Mouse (Mus musculus): ENCODE measurements around the gene Ninj2.

Ninj2 gene

DNA sequence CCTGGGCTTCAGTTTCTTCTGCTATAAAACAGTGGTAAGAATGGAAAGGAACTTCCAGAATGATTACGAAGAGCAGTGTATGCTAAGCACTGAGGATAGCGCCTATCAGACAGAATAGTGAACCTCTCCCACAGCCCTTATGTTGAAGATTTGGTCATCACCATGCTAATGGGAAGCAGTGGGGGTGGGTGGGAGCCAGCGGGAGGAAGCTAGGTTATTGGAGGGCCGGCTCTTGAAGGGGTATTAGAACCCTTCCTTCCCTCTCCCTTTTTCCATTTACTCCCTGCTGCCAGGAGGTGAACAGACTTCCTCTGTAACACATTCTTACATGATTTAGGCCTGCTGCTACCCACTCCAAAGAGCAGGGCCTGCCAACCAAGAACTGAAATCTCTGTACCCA lies 1.2 kb upstream of the Ninj2 start:
- intact Hi-C loops (cut with DNase I), result no loop called here

DNA sequence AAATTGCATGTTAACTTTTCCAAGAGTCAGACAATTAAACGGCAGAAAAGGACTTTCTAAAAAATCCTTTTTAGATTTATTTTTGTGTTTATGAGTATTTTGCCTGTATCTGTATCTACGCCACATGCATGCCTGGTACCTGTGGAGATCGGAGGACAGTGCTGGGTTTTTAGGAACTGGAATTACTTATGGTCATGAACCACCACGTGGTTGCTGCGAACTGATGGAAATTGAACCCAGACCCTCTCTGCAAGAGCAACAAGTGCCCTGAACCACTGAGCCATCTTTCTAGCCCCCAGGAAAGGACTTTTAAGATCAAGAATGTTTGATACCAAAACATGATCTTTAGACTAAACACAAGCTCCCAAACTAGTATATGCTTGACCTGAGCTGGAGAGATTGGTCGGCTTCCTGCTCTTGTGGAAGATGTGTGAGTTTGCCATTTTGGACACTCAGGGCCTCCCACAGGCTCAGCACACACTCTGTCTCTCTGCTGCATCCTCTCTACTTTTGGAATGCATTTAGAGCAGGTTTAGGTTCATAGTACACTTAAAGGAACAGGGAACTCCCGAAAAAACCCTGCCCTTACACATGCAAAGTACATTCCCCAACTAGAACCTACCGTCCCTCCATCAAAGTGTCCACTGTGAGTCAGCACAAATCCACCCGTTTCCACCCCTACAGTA lies 1.1 kb downstream of the Ninj2 start:
- intact Hi-C loops (cut with DNase I), result no loop called here

DNA sequence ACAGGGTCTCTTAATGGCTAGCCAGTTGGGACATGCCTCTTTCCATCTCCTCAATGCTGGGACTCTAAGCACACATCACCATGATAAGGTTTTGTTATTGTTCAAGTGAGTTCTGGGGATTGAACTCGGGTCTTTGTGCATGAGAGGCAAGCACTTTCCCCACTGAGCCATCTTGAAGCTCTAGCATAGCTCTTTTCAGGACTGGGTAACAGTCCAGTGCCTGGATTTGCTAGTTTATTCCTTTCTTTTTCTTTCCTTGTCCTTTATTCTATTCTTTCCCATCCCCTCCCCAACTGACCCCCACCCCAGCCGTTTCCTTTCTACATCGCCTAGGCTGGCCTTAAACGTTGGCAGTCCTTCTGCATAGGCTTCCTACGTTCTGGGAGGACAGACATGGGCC lies 1.9 kb downstream of the Ninj2 start:
- intact Hi-C loops (cut with DNase I), result no loop called here

DNA sequence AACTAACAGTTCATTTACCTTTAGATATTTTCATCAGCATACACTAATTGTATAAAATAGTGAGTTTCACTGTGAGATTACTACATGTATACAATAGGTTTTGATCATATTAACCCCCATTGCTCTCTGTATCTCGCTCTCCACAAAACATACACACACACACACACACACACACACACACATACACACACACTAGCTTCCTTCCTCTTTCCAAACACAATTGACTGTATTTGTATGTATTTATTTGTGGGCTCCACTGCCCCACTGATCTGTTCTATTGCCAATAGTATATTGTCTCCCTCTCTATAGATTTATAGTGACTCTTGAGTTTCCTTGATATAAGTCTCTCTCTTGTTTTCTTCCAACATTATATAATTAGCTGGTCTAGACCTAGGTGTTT lies 2.4 kb downstream of the Ninj2 start:
- intact Hi-C loops (cut with DNase I), result no loop called here

DNA sequence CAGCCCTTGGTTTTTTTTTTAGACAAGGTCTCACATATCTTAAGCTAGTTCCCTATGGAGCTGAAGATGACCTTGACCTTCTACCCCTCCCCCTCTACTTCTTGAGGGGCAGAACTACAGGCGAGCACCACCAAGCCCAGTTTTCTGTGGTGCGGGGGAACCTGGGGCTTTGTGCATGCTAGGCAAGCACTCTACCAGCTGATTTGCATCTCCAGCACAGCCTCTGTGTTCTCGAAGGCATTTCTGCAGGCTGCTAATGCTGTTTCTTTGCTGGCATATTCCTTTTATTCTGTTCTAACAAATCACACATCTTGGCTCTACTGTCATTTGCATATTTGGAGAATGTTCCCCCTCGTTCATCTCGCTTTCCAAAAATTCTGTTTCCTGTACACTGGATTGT lies 6.2 kb downstream of the Ninj2 start:
- intact Hi-C loops (cut with DNase I), result no loop called here

DNA sequence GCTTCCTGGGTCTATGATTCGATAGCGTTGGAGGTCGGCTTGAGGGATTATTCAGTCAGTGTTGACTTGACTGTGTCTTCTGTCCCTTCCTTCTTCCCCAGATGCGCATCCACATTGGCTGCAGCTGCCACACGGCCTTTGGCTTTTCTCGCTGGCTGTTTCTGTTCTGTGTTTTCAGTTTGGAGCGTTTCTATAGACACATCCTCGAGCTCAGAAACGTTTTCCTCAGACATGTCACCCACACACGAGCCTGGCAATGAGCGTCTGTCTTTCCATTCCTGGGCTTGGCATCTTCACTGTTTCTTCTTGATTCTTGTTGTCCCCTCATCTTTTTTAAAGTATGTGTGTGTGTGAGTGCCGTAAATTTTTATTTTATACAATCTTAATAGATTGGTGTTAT lies 8.1 kb downstream of the Ninj2 start:
- intact Hi-C loops (cut with DNase I), result no loop called here

DNA sequence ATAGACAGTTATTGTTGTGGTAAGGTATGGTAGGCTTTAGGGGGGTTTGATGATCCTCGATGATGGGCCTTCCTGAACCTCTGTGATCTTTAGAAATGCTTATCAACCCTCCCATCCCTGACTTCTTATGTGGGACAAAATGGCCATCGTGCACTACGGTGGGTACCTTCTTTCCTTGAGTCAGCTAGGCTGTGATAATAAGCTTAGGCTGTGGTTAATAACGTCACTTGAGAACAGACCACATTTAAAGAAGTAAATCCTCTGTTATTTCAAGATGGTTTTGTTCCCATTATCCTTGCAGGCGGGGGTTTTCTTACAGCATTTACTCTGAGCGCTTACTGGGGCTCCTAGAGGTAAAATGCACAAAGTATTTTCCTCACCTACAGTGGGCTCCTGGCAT lies 8.8 kb downstream of the Ninj2 start:
- intact Hi-C loops (cut with DNase I), result no loop called here

DNA sequence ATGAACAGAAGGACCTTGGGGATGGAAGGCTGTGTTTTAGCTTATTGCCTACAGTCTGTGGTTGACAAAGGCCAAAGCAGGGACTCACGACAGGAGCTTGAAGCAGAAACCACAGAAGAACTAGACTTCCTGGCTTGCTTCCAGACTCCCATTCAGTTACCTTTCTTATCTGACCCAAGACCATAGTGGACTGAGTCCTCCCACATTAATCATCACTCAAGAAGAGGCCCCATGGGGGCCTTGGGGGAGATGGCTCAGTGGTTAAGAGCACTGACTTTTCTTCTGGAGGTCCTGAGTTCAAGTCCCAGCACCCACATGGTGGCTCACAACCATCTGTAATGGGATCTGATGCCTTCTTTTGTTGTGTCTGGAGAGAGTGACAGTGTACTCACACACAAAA lies 10.0 kb downstream of the Ninj2 start:
- intact Hi-C loops (cut with DNase I), result no loop called here

DNA sequence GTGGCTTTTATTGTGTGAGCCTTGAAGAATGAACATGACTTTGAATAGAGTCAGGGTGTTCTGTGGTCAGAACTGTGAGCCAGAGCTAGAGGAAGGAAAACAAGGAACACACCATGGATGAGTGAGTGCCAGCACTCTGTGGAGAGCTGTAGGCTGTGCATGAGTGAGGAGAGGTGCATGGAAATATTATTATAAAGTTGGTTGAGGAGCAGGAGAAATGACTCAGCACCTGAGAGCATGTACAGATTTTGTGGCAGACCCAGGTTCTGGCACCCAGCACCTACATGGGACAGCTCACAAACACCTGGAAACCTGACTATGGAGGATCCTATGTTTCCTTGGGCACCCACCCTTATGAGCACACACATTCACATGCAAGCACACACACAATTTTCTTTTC lies 11.9 kb downstream of the Ninj2 start:
- intact Hi-C loops (cut with DNase I), result no loop called here

DNA sequence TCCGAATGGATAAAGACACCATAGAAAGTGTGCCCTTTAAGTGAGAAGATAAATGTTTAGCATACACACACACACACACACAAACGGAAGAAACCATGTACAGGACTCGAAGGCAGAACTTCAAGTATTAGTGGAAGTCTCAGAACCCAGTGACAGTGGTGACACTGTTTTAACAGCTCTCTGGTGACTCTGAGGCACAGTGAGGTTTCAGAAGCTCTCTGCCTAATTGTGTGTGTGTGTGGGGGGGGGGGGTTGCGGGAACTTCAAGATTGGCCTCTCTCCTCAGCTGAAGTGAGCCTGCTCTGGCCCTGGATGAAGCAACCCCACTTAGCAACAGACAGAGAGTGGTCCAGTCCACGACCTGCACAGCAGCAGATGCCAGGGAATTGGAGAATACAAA lies 14.4 kb downstream of the Ninj2 start:
- intact Hi-C loops (cut with DNase I), result no loop called here

DNA sequence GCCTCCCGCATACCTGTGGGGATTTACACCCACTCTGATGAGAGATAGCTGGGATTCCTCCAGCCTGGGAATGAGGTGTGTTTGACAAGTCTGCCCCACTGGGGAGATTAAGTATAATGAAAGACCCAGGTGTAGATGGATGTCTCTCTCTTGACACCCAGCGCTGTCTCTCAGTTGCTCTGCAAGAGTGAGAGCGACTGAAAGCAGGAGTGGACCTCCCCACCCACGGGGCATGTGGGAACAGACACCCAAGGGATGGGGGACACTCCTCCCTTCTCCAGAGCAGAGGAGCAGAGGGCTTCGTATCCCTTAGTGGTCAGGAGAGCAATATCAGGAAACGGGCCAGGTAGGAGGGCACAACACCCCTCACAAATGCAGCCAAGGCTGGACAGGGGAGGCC lies 14.9 kb downstream of the Ninj2 start:
- intact Hi-C loops (cut with DNase I), result no loop called here

DNA sequence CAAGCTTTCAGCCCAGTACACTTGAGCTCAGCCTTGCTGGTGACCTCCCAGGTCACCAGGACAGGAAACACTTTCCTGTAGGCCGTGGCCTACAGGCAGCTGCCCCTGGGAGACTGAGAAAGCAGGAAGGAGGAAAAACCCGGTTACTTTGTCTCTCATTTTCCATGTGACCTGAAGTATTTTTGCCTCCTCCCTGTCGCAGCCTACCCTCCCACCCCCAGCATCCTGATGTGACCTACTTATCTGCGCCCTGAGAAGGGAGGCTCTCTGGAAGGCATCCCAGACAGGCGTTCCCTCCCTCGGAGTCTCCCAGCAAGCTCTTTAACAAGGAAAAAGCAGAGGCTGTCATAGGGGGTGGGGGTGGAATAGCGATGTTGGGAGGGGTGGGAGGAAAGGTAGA lies 16.0 kb downstream of the Ninj2 start:
- intact Hi-C loops (cut with DNase I), result no loop called here

DNA sequence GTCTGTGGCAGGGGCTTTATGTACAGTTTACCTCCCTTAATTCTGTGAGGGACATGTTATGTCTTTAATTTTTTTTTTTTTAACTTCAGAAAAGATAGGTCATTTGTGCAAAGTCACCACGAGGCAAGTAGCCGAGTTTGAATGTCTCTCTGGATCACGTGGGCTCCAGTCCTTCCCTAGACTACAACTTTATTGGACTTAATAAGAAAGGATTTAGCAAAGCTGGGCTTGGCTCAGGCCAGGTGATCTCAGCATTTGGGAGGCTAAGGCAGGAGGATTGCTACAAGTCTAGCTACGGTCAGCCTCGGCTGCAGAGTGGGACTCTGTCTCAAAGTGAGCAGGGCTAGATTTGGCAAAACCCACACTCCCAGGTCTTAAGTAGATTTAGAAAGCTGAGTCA lies 16.8 kb downstream of the Ninj2 start:
- intact Hi-C loops (cut with DNase I), result loop anchor here (5.0 kb wide), 1 partner anchor 82 kb away; no protein-coding TSS in a partner anchor

DNA sequence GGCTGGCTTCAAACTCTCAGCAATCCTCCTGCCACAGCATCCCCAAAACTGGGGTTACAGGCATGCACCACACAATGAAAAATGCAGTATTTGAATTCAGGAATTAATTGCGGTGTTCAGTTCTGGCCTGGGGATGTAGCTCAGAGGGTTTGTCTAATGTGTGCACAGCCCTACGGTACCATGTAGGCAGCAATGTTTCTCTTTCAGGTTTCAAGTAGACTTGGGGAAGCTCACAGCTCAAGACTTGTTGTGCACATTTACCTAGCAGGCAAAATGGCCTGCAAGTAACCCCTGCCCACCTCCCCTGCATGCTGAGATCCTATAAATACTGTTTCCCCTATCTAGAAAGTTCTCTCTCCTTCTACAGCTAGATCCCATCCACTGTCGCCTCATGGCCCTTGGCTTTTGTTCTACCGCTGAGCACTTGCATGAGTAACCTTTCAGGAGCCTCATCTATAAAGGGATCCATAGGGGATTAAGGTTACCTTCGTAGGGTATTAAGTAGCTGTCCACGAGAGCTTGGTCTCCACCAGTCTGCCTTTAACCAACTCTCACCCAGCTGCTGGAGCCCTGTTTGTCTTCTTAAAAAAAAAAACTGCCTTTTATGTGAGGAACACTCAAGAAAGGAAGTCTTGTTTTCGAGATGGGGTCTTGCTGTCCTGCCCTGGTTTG lies 17.7 kb downstream of the Ninj2 start:
- intact Hi-C loops (cut with DNase I), result loop anchor here (5.0 kb wide), 1 partner anchor 81 kb away; no protein-coding TSS in a partner anchor

DNA sequence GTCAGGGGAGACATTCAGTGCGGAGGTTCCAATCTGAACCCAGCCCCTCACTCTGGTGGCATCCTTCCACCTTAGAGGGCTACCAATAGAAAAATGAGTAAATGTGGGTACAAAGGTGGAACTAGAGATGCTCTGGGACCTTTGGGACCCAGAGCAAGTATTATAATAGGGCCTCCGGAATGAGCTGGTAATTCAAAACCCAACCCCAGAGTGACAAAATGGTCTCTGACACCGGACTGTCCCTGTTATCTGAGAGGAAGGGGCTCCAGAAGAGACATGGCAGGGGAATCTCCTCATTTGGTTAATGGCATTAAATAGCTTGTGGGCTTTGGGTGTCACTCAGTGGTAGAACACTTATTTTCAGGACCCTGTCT lies 18.2 kb downstream of the Ninj2 start:
- intact Hi-C loops (cut with DNase I), result loop anchor here (5.0 kb wide), 1 partner anchor 81 kb away; no protein-coding TSS in a partner anchor

DNA sequence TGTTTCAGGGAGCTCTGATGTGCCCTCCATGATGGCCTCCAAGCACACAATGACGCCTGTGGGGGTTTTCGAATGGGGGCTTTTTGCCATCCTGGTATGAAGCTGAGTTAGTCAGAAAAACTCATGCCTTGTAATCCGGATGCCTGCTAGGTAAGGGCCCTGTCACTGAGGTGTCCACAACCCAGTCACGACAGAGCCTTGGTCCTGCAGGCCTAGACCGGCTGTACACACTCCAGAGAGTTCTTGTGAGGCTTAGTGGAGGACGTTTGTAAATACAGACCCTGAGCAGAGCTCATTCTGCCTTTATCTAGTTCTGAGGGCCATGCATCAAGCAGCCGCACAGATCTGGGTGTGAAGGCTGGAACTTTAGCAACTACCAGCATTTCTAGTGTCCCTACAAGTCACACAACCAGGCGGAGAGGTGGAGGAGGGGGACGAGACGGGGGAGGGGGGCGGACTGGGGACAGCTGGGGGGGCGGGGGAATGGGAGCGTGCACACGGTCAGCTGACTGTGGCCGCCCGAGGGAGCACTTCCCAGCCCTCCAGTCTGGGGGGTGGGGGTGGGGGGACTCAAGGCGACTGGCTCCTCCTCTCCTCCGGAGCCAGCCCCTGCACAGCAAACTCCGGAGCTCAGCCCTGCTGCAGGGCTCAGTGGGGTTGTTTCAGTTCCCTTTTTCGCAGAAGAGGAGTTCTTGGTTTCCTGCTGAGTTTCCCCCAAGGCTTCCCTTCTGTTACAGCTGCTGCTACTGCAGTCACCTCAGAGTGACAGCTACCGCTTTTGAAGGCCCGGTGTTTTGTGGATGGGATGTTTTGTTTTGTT lies 19.0 kb downstream of the Ninj2 start:
- intact Hi-C loops (cut with DNase I), result loop anchor here (5.0 kb wide), 1 partner anchor 80 kb away; no protein-coding TSS in a partner anchor

DNA sequence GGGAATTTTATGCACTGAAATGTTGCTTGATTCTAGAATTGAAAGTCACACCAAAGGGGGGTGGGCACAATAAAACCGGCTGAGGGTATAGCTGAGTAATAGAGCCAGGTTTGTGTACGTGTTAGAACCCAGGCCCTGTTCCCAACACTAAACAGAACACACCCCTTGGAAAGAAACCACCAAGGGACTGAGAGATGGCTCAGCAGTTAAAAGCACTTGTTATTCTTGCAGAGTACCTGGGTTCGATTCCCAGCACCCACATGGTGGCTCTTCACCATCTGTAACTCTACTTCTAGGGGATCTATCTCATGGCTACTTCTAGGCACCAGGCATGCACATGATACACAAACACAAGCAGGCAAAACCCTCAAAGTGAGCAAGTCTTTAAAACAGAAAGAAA lies 20.7 kb downstream of the Ninj2 start:
- intact Hi-C loops (cut with DNase I), result loop anchor here (5.0 kb wide), 1 partner anchor 78 kb away; no protein-coding TSS in a partner anchor

DNA sequence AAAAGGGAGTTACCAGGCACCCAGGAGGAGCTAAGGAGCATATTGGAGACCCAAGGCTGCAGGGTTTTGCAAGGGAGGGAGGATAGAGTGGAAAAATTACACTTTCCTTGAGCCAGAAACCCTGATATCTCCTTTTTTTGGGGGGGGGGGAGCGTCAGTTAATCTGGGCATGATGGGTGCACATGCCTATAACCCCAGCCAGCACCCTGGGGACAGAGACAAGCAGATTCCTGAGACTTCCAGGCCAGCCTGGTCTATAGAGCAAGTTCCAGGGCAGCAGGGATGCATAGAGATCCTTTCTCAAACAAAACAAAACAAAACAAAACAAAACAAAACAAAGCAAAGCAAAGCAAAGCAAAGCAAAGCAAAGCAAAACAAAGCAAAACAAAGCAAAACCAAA lies 21.1 kb downstream of the Ninj2 start:
- intact Hi-C loops (cut with DNase I), result loop anchor here (5.0 kb wide), 1 partner anchor 78 kb away; no protein-coding TSS in a partner anchor

DNA sequence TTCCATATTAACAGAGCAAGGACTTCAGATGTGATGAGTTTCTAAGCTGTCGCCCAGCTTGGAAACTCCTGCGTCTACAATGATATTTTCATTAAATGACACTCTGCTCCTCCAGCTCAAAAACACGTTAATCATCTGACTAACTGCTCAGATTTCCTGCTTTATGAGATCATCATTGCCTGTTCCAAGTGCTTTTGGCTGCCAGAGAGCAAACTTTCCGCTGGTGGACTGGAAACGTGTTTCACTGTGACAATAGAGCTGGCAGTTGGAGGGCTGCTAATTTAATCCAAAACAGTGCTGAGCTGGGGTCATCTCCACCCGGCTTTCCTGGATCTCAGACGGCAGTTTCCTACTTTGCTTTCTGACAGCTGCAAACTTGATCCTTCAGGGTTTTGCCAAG lies 21.5 kb downstream of the Ninj2 start:
- intact Hi-C loops (cut with DNase I), result loop anchor here (5.0 kb wide), 1 partner anchor 78 kb away; no protein-coding TSS in a partner anchor

DNA sequence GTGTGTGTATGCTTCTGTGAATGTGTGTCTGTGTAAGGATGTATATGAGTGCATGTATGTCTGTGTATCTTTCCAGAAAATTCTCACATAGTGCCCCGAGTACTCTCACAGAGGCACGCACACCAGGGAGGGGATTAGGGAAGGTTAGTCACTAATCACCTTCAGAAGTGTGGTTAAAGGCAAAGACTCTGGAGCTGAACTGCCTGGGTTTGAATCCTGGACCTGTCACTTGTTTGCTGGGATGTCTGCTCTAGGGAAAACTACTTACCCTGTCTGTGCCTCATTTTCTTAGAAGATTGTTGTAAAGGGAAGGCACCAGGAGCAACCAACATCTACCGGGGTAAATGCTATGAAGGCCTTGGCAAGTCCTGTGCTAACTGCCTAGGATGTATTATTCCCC lies 22.3 kb downstream of the Ninj2 start:
- intact Hi-C loops (cut with DNase I), result no loop called here

DNA sequence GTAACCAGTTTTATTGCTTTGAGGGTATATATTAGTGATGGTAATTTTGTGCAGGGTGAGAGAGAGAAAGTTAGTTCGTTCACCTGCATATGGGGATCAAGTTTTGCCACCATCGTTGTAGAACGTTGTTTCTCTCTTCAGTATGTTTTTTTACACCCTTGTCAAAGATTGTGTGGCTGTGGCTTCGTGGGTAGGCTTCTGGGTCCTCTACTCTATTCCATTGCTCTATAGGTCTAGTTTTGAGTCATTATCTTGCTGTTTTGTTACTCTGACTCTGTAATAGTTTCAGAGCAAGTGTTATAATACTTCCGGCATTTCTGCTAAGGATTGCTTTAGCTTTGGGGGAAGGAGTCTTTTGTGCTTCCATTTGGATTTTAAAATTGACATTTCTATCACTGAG lies 26.7 kb downstream of the Ninj2 start:
- intact Hi-C loops (cut with DNase I), result no loop called here

DNA sequence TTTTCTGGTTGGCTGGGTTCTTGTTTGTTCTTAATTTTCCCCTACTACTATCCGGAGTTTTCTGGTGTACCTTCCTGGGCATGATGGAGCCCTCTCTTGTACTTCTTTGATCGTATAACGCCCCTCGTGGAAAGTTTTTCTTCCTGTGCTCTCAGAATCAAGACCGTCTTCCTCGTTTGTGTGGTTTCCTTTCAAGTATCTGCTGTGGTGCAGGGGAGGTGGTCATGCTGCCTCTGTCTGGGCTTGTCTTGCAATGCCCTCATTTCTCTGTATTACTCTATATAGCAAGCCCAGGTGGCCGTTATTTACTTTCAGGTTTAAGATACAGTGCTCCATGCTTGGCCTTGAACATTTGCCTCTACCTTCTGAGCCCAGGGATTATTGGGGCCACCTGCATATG lies 31.5 kb downstream of the Ninj2 start:
- intact Hi-C loops (cut with DNase I), result no loop called here
